Mouse (Mus musculus) megakaryocyte, embryonic 14.5 days (primary cell): Measurements from ENCODE around the gene 2310034G01Rik. TPM values are rescaled to one million over a fixed set of nuclear protein-coding genes. Genes with fewer than 3 reads are reported as not detected.

ENCODE experiments used
- H3K27me3 ChIP-seq: replicated peaks from 2 replicates; pipeline ENCODE3; 2012; ENCODE audit warnings: inconsistent platforms
- H3K36me3 ChIP-seq: replicated peaks from 2 replicates; pipeline ENCODE3; 2012; ENCODE audit warnings: low read length, inconsistent platforms, mixed read lengths
- H3K4me1 ChIP-seq: 2 replicates; pipeline ENCODE4 v1.6.1; 2012; ENCODE audit warnings: inconsistent platforms
- H3K4me3 ChIP-seq: replicated peaks from 2 replicates; pipeline ENCODE3; 2012; ENCODE audit warnings: moderate library complexity, mild to moderate bottlenecking, inconsistent platforms
- H3K9me3 ChIP-seq: 2 replicates; pipeline ENCODE4 v1.6.1; 2012; ENCODE audit warnings: inconsistent platforms
- FLI1 ChIP-seq: IDR thresholded peaks from 2 replicates; pipeline ENCODE4 v1.6.1; 2012; ENCODE audit warnings: low read length, inconsistent platforms, mixed read lengths
- GATA1 ChIP-seq: IDR thresholded peaks from 3 replicates; pipeline ENCODE4 v1.6.1; 2012; ENCODE audit warnings: mixed read lengths, low read length, inconsistent platforms, borderline replicate concordance
- polyA plus RNA-seq: library from polyadenylated mRNA; stranded (reverse); fragments of >175 nt; gene quantifications from 2 replicates; pipeline ENCODE4 v1.2.3, GENCODE M21; 2012; ENCODE audit warnings: low replicate concordance; ENCODE audit not compliant: insufficient read depth

Gene 2310034G01Rik
- polyA plus RNA-seq, 1 experiment = 0.32 TPM

- Histone ChIP-seq H3K9me3 (no peaks in the 10 kb centered on the region), H3K36me3 (no peaks in the 10 kb centered on the region)
- TF ChIP-seq GATA1 (no peak), FLI1 (no peak)
These were observed 49.6 kb downstream of the 2310034G01Rik start for GRCm38 (mm10) chr19:46300294-46301045.

More at GRCm38 (mm10) chr19:46300294-46301045, 49.6 kb downstream of the 2310034G01Rik start:
- Histone ChIP-seq H3K4me3 (no peak overlapping the region), H3K27me3 (peaks cover 14% of the 10 kb centered on the region), H3K4me1 (peaks cover 19% of the 10 kb centered on the region)

Other genes with a start within 250 kb of the 2310034G01Rik start
- not detected in 2 replicates for gene Elovl3, start 218.4 kb downstream of the 2310034G01Rik start, polyA plus RNA-seq
- gene Pitx3, start 202.0 kb downstream of the 2310034G01Rik start, polyA plus RNA-seq = not detected in 2 replicates
- gene Gbf1, start 197.8 kb downstream of the 2310034G01Rik start, polyA plus RNA-seq = 457 and 459 TPM in 2 replicates
- 32.0 and 46.7 TPM in 2 replicates for gene Nfkb2, start 46.0 kb downstream of the 2310034G01Rik start, polyA plus RNA-seq
- gene Psd, start 23.1 kb downstream of the 2310034G01Rik start, polyA plus RNA-seq = 0.19 TPM in 1 of 2 replicates, not detected in the other
- 17.4 and 18.6 TPM in 2 replicates for gene Fbxl15, start 22.1 kb downstream of the 2310034G01Rik start, polyA plus RNA-seq
- 39.1 and 126 TPM in 2 replicates for gene Cuedc2, start 11.6 kb downstream of the 2310034G01Rik start, polyA plus RNA-seq
- 8.8 and 9.9 TPM in 2 replicates for gene Mfsd13a, start 9.2 kb downstream of the 2310034G01Rik start, polyA plus RNA-seq
- 35.2 and 96.8 TPM in 2 replicates for gene Actr1a, start 45.4 kb upstream of the 2310034G01Rik start, polyA plus RNA-seq
- gene Sufu, start 46.6 kb upstream of the 2310034G01Rik start, polyA plus RNA-seq = 8.7 and 23.5 TPM in 2 replicates
- 207 and 435 TPM in 2 replicates for gene Trim8, start 151.4 kb upstream of the 2310034G01Rik start, polyA plus RNA-seq
- 5.8 and 22.9 TPM in 2 replicates for gene Arl3, start 222.9 kb upstream of the 2310034G01Rik start, polyA plus RNA-seq
- gene Sfxn2, start 223.1 kb upstream of the 2310034G01Rik start, polyA plus RNA-seq = 0.38 TPM in 1 of 2 replicates, not detected in the other
- gene Wbp1l, start 248.8 kb upstream of the 2310034G01Rik start, polyA plus RNA-seq = 43.5 and 51.0 TPM in 2 replicates